Mouse (Mus musculus) left cerebral cortex, postnatal 25 days (tissue): ENCODE measurements around the gene Slc10a3. TPM values are rescaled to one million over a fixed set of nuclear protein-coding genes. Genes with fewer than 3 reads are reported as not detected.
"Not testable (repeated sequence)": the region's sequence is repeated elsewhere in the genome, so short reads cannot be mapped to it uniquely, and the experiment has no call there.

Source experiments
- DNase-seq, 2 experiments: peaks; one replicate each; pipeline ENCODE4 v3.0.0; 2022; ENCODE audit warnings: low spot score in 2 of 2, mixed read lengths in 1 of 2
- intact Hi-C: fragments of 180-260 bp; cut with DNase I; formaldehyde crosslinking; loops from one replicate; pipeline ENCODE4 v1.15.1; 2025
- total RNA-seq, 2 experiments: library from RNA; stranded (reverse); gene quantifications; 2 replicates each; pipeline ENCODE4 v1.2.3; 2021

Gene Slc10a3
- 1 to 10 TPM; 2.7 to 3.7 TPM for total RNA-seq

DNA sequence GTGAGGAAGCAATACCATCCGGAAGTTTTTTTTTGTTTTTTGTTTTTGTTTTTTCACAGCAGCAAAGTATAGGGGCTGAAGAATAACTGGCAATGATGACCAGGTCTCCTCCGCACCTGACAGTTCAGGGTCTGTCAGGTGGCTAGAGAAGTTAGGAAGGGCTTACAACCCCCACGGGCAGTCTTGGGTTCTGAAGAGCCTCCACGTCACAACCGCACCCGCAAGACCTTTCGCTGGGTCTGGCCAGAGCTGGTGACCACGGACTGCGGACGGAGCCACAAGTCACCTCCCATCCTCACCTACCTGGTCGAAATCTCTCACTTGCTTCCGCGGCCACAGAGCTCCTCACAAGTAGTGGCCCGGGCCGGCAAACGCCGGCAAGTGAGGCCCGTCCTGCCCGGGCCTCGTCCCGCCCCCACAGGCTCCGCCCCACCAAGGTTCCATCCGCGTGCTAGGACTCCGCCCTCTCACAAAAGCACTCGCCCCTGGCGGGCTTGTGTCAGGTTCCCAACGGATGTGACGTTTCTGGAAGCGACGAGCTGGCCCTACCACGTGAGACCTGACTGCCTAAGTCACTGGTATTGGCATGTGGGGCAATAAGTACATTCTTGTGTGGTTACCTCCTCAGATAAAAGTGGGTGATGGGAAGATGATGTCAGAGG is at the start of gene Slc10a3, which contains the start of gene Ubl4a:
Gene Slc10a3 (minus strand): TSS at position 462 of the 662 bp plus-strand sequence.
Gene Ubl4a (minus strand): TSS at position 331 of the 662 bp plus-strand sequence.
- DNase-seq, result peak; percentile 77 to 91
- intact Hi-C loops, result no loop called here

DNA sequence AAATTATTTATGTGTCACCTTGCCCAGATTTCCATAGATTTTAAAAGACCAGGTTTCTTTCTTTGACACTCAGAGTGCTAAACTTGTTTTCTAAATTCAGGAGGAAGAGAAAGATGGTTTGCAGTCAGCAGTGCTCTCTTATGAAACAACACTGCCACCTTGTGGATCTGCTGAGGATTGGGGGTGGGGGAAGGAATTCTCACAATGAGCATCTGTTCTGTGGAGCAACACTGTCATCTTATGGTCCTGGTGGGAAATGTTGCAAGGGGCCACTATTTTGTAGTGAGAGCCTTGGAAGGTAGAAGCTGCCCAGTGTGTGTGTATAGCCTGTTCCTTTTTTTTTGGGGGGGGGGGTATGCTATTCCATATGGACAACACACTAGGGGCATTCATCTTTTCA is 40.2 kb upstream of the Slc10a3 start:
- intact Hi-C loops, result loop anchor here (1.0 to 10.0 kb wide), 6 partner anchors 165 to 1405 kb away; partner anchors contain the start of gene Hcfc1
- DNase-seq, result peak; percentile 64 to 81

DNA sequence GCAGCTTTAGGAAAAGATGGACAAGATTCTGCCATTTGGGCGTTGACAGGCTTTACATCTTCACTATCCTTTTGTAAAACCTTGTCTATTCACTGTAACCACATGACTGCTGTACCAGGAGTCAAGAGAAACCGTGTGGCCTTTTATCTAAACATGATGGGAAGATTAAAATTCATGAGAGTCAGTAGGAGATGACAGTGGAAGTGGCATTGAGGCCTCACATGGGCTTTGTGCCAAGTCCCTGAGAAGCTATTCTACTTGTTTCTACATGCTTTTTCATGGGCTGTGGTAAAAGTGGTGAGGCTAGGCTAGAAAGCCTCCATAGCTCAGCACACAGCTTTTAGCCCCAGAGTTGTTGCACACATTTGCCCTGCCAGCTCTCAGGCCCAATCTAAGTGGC is 35.2 kb upstream of the Slc10a3 start:
- intact Hi-C loops, result no loop called here
- no peak for DNase-seq

DNA sequence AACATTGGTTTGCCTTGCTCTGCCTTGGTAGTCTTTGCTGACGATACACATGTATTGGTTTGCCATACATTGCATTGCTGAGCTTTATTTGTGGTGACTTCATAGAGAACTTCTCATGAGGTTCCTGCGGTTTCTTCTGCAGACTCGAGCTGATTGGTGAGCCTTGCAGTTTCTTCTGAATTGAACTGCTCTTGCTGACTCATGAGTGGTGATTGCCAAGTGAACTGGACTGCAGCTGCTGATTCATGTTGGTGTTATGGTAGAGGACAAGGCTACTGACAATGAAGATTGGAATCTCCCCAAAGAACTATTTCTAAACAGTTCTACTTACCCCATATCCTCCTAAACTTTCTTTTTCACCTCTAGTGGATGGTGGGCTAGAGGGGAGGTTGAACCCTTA is 27.0 kb upstream of the Slc10a3 start:
- no peak for DNase-seq
- intact Hi-C loops, result no loop called here

DNA sequence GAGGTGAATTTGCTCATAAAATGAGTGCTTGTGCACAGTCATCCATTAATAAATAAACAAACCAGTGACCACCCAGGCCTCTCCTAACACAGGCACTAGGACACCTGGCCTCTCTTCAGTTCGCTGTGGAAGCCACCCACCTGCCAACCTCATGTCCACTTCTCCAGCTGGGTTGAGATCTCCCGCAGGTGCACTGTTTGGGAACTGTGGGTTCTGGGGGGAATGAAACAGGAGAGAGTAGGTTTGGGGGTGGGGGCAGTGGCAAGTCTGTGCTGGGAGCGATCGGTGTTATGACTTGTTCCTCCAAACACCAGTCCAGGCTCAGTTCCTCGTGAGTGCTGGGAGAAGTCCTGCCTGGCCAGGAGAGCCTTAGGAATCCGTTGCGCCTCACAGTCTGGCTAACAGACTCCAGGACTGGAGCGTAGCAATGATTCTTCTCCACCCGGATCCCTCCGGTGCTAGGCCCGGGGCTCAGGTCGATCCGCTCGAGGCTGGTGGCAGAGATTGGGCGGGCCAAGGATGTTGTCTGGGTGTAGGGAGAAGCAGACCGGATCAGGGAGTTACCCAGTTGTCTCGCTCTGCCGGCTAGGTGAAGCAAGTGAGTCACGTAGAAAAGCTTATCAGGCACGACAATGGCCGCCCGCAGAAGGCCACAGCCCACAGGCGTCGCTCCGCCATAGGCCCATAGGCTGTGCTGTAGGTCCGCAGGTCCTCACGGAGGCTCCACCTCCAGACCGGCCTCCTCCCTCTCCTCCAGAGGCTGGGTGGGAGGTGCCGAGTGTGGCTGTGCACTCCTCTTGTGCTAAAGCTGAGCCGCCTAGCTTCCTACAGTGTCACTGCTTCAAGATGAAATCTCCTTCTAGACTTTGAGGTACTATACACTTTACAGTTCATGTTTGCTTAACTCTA is 19.6 kb upstream of the Slc10a3 start, which contains the start of the genes Fam3a and Ikbkg:
Gene Fam3a (minus strand): TSS at position 738 of the 909 bp plus-strand sequence.
Gene Ikbkg (plus strand): TSS at position 756 of the 909 bp plus-strand sequence.
- peak; percentile 74 to 92 for DNase-seq
- intact Hi-C loops, result loop anchor here (1.0 to 5.0 kb wide), 2 partner anchors 39 to 145 kb away; partner anchors contain the start of genes Flna and Lage3

DNA sequence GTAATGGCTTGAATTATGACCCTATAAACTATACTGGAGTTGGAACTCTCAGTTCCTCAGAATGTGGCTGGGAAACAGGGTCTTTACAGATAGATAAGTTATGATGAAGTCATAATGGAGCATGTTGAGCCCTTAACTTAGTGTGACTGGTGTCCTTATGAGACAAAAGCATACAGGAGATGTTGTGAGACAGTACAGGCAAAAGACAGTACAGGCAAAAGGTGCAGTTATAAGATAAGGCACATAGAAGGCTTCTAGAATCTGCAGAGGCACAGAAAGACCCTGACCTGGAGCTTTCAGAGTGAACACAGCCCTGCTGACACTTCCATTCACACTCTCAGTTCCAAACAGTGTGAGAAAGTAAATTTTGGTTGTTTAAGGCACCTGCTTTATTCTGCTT is 15.0 kb upstream of the Slc10a3 start:
- DNase-seq, result no peak
- intact Hi-C loops, result no loop called here

DNA sequence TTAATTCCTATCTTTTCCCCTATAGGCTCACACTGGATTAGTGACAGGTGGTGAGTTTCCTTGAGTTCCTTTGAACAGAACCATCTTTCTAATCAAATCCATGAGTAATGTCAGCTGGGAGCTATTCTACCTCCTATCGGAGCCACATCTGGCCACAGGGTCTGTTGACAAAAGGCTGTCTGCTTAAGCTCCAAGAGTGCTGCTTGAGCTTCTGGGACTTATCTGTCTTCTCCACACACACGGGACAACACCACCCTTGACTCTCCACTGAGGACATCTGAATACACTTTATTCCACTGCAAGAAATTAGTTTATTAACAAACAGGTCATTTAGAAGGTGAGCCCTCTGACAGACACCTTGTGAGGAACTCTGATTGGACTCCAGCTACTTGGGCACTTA is 11.3 kb upstream of the Slc10a3 start:
- intact Hi-C loops, result no loop called here
- no peak for DNase-seq

DNA sequence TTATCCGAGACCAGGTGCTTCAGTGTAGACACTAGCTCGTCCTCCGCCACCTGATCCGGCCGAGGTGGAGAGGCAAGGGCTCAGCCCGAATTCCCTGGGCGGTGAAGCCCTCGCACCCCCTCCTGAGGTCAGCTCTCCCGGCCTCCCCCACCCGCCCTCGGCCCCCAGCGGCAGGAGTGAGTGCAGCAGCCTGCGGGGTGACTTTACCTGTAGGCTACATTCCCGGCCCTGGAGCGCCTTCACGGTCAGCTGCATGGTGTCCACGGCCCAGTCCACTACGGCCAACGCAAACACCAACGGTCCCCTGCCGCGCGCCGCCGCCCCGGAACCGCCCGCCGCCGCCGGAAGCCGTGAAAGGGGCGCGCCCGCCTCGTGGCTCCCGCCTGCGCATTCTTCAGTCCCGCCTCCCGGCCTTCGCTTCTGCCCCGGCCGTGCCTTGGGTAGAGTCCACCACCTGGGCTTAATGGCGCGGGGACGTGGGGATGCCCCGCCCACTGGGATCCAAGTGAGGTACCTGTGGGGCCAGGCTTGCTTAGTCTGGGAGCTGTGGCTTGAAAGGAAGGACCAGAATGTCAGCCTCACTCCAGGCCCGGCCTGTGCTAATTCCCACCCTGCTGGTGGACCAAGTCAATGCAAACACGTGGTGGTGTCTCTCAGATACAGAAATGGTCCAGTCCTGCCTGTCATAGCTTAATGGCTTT is 4.8 kb downstream of the Slc10a3 start:
- peak; percentile 60 to 61 for DNase-seq
- intact Hi-C loops, result no loop called here

DNA sequence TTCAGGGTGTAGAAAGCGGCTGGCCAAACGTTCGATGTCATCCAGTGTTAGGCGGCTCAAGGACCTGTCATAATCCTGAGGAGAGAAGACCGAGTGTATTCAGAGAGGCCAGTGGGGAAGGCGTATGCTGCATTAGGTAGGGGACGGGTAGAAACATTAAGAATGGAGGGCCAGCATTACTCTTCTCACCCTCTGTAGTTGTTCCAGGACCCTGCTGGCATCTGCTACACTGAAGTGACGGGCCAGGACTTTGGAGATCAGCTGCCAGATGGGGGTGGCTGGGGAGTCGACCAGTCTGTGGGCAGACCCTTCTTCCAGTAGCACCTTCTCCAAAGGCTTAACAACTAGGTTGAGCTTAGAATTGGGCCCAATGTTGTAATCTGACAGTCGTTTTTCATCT is 5.6 kb downstream of the Slc10a3 start:
- no peak for DNase-seq
- intact Hi-C loops, result no loop called here

DNA sequence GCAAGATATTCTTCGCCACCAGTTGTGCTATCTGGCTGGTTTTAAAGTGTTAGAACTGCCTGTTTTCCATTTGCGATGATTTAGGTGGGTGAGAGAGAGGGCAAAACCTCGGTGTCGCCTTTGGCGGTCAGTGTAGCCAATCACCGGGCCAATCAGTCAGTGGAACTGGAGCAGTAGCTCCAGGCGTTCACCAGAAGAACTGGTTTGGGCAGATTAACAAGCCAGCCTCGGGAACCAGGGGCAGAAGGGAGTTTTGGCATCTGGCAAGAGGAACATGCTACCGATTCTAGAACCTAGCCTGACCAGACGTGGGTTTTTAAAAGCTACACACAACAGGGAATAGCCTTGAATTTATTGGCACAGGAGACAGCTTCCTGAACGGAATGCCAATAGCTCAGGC is 14.0 kb downstream of the Slc10a3 start:
- intact Hi-C loops, result no loop called here

DNA sequence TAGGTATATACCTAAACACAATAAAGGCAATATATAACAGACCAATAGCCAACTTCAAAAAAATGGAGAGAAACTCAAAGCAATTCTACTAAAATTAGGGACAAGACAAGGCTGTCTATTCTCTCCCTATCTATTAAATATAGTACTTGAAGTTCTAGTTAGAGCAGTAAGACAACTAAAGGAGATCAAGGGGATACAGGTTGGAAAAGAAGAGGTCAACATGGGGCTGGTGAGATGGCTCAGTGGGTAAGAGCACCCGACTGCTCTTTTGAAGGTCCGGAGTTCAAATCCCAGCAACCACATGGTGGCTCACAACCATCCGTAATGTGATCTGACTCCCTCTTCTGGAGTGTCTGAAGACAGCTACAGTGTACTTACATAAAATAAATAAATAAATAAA is 16.1 kb downstream of the Slc10a3 start:
- intact Hi-C loops, result not testable (repeated sequence)

More for the DNA sequence above, 14.0 kb downstream of the Slc10a3 start:
- no peak for DNase-seq

DNA sequence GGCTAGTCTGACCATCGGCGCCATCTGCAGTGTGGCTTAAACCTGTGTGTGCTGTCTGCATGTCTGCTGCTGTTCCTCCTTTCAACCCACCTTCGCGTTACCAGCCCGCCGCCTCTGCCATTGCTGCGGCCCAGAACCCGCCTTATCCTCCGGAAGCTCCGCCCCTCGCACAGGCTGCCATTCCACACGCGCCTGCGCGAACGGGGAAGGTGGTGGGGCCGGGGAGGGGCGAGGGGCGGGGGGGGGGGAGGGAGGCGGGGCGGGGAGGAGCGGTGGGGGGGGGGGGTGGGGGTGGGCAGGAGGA is 19.7 kb downstream of the Slc10a3 start, which contains the start of gene Lage3:
Gene Lage3 (minus strand): TSS at position 152 of the 304 bp plus-strand sequence.
- intact Hi-C loops, result loop anchor here (1.0 to 2.0 kb wide), 2 partner anchors 40 to 43 kb away; partner anchors contain the start of genes Fam3a and Ikbkg
- DNase-seq, result peak; percentile 75 to 83

More for the DNA sequence above, 16.1 kb downstream of the Slc10a3 start:
- not testable (repeated sequence) for DNase-seq

DNA sequence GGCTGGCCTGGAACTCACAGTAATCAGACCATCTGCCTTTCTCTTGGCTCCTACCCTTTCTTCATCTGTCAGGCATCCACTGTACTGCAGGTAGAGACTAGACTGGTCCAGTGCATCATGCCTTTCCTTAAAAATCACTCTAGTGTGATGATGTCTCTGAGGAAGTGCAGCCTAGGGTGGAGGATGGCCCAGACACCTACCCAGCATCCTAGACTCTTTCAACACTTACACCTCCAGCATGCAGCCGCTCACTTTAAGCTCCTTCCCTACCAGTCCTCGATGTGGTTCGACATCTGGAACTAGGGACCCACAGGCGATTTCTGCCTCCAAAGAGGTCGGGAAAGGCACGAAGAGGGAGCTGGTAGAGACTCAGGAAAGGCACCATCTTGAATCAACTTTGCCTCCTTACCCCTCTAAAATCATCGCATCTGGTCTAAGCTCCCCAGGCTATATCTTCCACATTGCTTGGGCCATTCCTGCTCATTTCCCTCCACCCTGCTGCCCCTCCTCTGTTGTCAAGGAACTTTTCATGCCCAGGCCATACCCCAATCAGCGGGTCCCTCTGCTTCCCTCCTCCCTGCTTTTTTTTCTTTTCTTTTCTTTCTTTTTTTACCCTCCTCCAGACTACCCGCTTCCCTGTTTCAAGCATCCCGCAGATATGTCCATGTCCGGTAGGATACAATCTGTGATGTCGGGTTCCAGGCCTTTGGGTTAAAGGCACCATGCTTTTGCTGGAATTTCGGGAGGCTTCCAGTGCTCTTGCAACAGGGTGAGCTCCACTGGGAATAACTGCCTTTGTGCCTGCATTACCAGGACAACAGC is 20.3 kb downstream of the Slc10a3 start:
- peak in 1 of 2 experiments; percentile 5 for DNase-seq
- intact Hi-C loops, result loop anchor here (1.0 to 2.0 kb wide), 2 partner anchors 40 to 42 kb away; partner anchors contain the start of genes Fam3a and Ikbkg

DNA sequence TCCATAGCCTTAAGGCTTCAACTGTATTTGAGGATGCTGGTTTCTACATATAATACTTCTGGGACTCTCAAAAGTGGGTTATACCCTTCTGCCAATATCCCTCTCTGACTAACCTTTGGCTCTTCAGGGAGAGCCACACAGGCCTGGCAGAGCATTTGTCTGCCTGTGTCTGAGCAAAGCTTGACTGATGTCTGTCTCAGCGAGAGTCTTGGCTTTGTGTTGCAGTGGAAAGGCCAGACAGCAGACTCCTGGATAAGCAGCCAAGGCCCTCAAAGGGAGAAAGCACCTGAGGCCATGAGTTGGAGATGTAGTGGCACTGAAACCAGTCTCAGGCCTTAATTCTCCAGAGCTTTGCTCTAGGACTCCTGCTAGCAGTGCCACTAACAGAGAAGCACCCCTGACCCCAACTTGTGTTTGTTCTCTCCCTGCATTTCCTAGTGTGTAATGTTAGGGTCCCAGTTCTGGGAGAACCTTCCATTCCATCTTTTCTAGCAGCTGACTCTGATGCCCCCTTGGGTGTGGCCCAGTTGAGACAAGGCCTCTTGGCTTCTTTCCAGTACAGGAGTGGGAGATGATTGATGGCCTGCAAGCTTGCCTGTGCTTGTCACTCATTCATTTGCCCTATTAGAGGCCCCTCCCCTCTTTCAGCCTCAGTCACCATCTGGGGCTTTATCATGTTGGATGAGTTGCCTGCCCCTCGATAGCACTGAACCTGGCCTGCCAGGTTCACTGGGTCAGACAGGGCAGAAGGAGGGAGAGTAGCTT is 42.8 kb downstream of the Slc10a3 start:
- intact Hi-C loops, result no loop called here
- DNase-seq, result no peak

DNA sequence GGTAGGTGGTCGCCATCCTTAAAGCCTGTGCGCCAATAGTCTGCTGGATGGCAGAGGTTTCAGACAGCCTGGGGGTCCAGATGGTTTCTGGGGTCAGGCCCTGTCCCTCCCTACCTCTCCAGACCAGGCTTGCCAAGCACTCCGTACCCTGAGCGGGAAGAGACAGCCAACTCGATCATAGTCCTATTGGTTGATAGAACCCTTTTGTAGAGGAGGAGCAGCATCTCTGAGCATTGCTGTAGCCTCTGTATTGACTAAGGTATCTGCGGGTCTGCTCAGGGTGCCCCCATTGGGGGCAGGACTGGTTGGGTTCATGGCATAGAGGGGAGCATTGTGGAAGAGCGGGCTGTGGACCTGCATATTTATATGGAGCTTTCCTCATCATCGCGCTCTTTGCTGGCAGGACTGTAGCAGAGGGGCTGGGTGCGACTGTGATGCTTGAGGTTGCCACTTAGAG is 43.9 kb downstream of the Slc10a3 start:
- intact Hi-C loops, result no loop called here
- no peak for DNase-seq

DNA sequence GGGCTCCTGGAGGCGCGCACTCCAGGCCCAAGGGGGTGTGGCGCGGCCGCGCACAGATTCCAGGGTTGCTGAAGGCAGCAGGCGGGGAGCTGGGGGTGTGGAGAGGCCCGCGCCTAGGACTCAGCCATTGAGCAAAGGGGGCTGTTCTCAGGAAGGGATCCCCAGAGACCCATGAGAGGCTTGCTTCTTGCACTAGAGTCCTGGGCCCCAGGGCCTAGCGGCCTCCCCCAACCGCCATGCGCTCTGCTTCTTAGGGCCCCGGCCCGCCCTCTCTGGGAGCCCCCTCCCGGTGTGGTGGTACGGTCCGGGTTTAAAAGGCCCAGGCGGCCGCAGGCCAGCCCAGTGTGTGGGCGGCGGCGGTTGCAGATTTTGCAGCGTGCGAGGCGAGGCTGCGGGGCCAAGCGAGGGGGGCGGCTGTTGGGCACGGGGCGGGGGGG is 44.4 kb downstream of the Slc10a3 start, which contains the start of gene Plxna3:
Gene Plxna3 (plus strand): TSS at position 342 of the 437 bp plus-strand sequence.
- intact Hi-C loops, result no loop called here
- peak; percentile 47 to 55 for DNase-seq
